Mouse (Mus musculus): ENCODE data around the gene Cbln1. TPM values are rescaled to one million over a fixed set of nuclear protein-coding genes. Genes with fewer than 3 reads are reported as not detected.

The Cbln1 gene
- total RNA-seq (2023), result not detected in 2 replicates

DNA sequence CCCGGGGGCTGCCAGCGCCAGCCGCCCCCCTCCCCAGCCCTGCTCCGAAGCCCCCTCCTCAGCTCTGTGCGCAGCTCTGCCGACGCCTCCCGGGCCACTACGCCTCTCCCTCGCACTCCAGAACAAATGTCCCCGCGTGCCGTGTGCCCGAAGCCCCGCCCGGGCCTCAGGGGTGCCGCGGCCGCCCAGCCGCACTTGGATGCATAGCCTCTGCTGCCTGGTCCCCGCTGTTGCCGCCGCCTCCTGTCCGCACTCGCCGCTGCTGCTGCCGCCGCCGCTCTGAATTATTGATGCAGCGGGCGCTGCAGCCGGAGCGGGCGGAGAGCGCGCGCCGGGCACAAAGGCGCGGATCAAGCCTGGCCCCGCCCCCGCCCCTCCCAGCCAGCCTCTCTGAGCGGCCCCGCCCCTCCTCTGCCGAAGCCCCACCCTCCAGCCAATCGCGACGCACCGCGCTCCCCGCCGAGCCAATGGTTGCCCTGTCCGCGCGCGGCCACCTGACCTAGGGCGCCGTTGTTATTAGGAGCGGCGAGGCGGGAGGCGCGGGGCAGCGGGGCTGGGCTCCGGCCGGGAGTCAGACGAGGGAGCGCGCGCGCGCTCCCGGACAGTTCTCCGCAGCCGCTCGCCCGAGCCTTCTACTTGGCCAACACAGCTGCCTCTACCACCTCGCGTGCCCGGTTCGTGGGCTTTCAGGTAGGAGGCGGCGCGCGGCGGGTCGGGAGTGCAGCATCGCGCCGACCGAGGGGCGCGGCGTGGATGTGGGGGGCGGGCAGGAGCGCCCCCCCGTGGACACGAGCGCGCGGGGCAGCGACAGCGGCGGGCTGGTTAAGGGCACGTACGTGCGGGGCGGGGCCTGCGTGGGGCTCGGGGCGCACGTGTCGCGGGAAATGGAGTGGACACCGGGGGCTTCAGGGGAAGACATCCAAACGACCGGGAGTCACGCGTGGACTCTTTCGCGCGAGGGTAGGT, at the start of gene Cbln1:
TSS of gene Cbln1 (minus strand) at position 339 of the 966 bp plus-strand sequence.

Other genes with a start within 250 kb of the Cbln1 start
- gene 4933402J07Rik, start 91.2 kb upstream of the Cbln1 start, total RNA-seq (2023), result not detected in 2 replicates

Measured in neutrophil, adult 65 days (primary cell).